Comparison of ENCODE assay signal across 16 mouse cellular contexts in genomic region chr3:89898870-89899510, GRCm38 (mm10). TPM values are rescaled to one million over a fixed set of nuclear protein-coding genes. Genes with fewer than 3 reads are reported as not detected.
DNase-seq lines count a peak whose midpoint lies in the region; ATAC-seq and TF ChIP-seq lines count a peak whose summit lies in the region.
"Had no signal": no experiment of that assay in that cellular context is flagged by ENCODE, and none has a peak within 500 bp of the region (broad histone marks: within the 10 kb centered on the region; RNA-seq: fewer than 3 reads in every experiment).

No protein-coding gene starts in this region.

- H3K27me3 ChIP-seq in liver, embryonic 15.5 days: peaks cover 4% of the 10 kb centered on the region; the same call in 1 of the 2 replicates
- no peaks in the 10 kb centered on the region for H3K27me3 ChIP-seq in liver, embryonic 11.5 days (replicated peaks; ENCODE audit: control insufficient read depth, insufficient read depth, low read length)
- peaks cover 9% of the 10 kb centered on the region; the same call in 1 of the 2 replicates for H3K27me3 ChIP-seq in heart, postnatal 0 days (ENCODE audit: control insufficient read depth, insufficient read depth, low read length)
- H3K27me3 ChIP-seq in kidney, postnatal 0 days (ENCODE audit: insufficient read depth, low read length): no peaks in the 10 kb centered on the region
- H3K27me3 ChIP-seq in small intestine, adult 2 months (ENCODE audit: control insufficient read depth, insufficient read depth, low read length): no peaks in the 10 kb centered on the region

- 44% methylated on average over 5 of the region's 5 CpGs for WGBS in liver, embryonic 15.5 days (ENCODE audit: insufficient replicate concordance)
- WGBS in liver, embryonic 11.5 days: 69% methylated on average over 5 of the region's 5 CpGs
- 65% methylated on average over 5 of the region's 5 CpGs for WGBS in heart, postnatal 0 days
- 52% methylated on average over 5 of the region's 5 CpGs for WGBS in kidney, postnatal 0 days
- 71% methylated on average over 5 of the region's 5 CpGs for WGBS in small intestine, adult 2 months

- TF ChIP-seq POLR2A in small intestine, adult 2 months (IDR thresholded peaks at IDR 0.05; ENCODE audit: low read depth, low read length): no peak

- peaks cover 46% of the 10 kb centered on the region for H3K4me1 ChIP-seq in liver, embryonic 15.5 days (replicated peaks)
- peaks cover 9% of the 10 kb centered on the region for H3K4me1 ChIP-seq in liver, embryonic 11.5 days (replicated peaks; ENCODE audit: control insufficient read depth, insufficient read depth, low read length)
- H3K4me1 ChIP-seq in heart, postnatal 0 days (ENCODE audit: control insufficient read depth, insufficient read depth): peaks cover 5% of the 10 kb centered on the region; the same call in 1 of the 2 replicates
- H3K4me1 ChIP-seq in kidney, postnatal 0 days (replicated peaks; ENCODE audit: insufficient read depth, low read length): peaks cover 6% of the 10 kb centered on the region; the same call in 1 of the 2 replicates
- H3K4me1 ChIP-seq in small intestine, adult 2 months (ENCODE audit: control insufficient read depth, insufficient read depth, insufficient read length, low read length): peaks cover 8% of the 10 kb centered on the region; the same call in 1 of the 2 replicates

- H3K9me3 ChIP-seq in liver, embryonic 15.5 days (replicated peaks): no peaks in the 10 kb centered on the region
- H3K9me3 ChIP-seq in liver, embryonic 11.5 days (ENCODE audit: control insufficient read depth, low read length): no peaks in the 10 kb centered on the region
- no peaks in the 10 kb centered on the region for H3K9me3 ChIP-seq in heart, postnatal 0 days (replicated peaks; ENCODE audit: control insufficient read depth, low read length)
- no peaks in the 10 kb centered on the region for H3K9me3 ChIP-seq in kidney, postnatal 0 days (replicated peaks; ENCODE audit: low read length)
- H3K9me3 ChIP-seq: forebrain, embryonic 10.5 days; G1E; heart, embryonic 15.5 days had no signal

- no peak for ATAC-seq in liver, embryonic 15.5 days (ENCODE audit: insufficient read depth)
- ATAC-seq in liver, embryonic 11.5 days (replicated peaks; ENCODE audit: low FRiP score): no peak
- ATAC-seq in heart, postnatal 0 days (ENCODE audit: insufficient read depth, low read depth): peak; percentile 49; the same call in 1 of the 2 replicates
- no peak for ATAC-seq in kidney, postnatal 0 days (replicated peaks; ENCODE audit: low FRiP score, low read depth)

- no peak for TF ChIP-seq CTCF in heart, postnatal 0 days (IDR thresholded peaks at IDR 0.05; ENCODE audit: low read depth)
- no peak for TF ChIP-seq CTCF in kidney, postnatal 0 days (IDR thresholded peaks at IDR 0.05; ENCODE audit: low read depth)
- TF ChIP-seq CTCF in small intestine, adult 2 months (IDR thresholded peaks at IDR 0.05; ENCODE audit: extremely low read depth, insufficient read length, insufficient replicate concordance, low read depth, low read length): no peak

- DNase-seq in liver, embryonic 11.5 days (ENCODE audit: low spot score): no peak
- DNase-seq in heart, postnatal 0 days (ENCODE audit: low spot score): peak; percentile 65
- DNase-seq in kidney, postnatal 0 days (ENCODE audit: low spot score): peak; percentile 84
- DNase-seq in spleen, postnatal 4 days (ENCODE audit: low spot score in 2 of 2): no peak
- DNase-seq in ovary, postnatal 10 days (ENCODE audit: low spot score): no peak
- DNase-seq in layer of hippocampus, adult 18-20 months (ENCODE audit: low spot score in 2 of 2): no peak
- DNase-seq: adrenal gland, postnatal 10 days; cerebellum, adult 9-11 months; right cerebral cortex, postnatal 14 days; thymus, postnatal 4 days had no signal

- H3K4me2 ChIP-seq in liver, embryonic 15.5 days: no peak overlapping the region
- no peak overlapping the region for H3K4me2 ChIP-seq in liver, embryonic 11.5 days
- H3K4me2 ChIP-seq in heart, postnatal 0 days (ENCODE audit: low read depth, low read length): no peak overlapping the region
- H3K4me2 ChIP-seq in kidney, postnatal 0 days (ENCODE audit: low read length): no peak overlapping the region
- H3K4me2 ChIP-seq: heart, embryonic 15.5 days had no signal

- no peak for TF ChIP-seq EP300 in heart, postnatal 0 days (IDR thresholded peaks at IDR 0.05; ENCODE audit: low read depth)

- no peak overlapping the region for H3K9ac ChIP-seq in liver, embryonic 15.5 days
- H3K9ac ChIP-seq in liver, embryonic 11.5 days (ENCODE audit: low read depth, low read length): no peak overlapping the region
- no peak overlapping the region for H3K9ac ChIP-seq in heart, postnatal 0 days (replicated peaks; ENCODE audit: low read depth, low read length)
- H3K9ac ChIP-seq in kidney, postnatal 0 days (ENCODE audit: low read depth, low read length): no peak overlapping the region
- H3K9ac ChIP-seq: heart, embryonic 15.5 days had no signal

- no peaks in the 10 kb centered on the region for H3K36me3 ChIP-seq in liver, embryonic 15.5 days (replicated peaks)
- no peaks in the 10 kb centered on the region for H3K36me3 ChIP-seq in liver, embryonic 11.5 days (ENCODE audit: control insufficient read depth, insufficient read depth, low read length)
- no peaks in the 10 kb centered on the region for H3K36me3 ChIP-seq in heart, postnatal 0 days (replicated peaks; ENCODE audit: control insufficient read depth, insufficient read depth, low read length)
- H3K36me3 ChIP-seq in kidney, postnatal 0 days (ENCODE audit: insufficient read depth, low read length): no peaks in the 10 kb centered on the region
- H3K36me3 ChIP-seq in small intestine, adult 2 months (ENCODE audit: control insufficient read depth, insufficient read depth, low read length): no peaks in the 10 kb centered on the region
- H3K36me3 ChIP-seq: forebrain, embryonic 10.5 days; G1E; heart, embryonic 15.5 days had no signal

- no peak overlapping the region for H3K4me3 ChIP-seq in liver, embryonic 15.5 days (replicated peaks)
- H3K4me3 ChIP-seq in liver, embryonic 11.5 days (ENCODE audit: low read depth, low read length): no peak overlapping the region
- no peak overlapping the region for H3K4me3 ChIP-seq in heart, postnatal 0 days (ENCODE audit: low read depth, low read length)
- H3K4me3 ChIP-seq in kidney, postnatal 0 days (replicated peaks; ENCODE audit: low read depth, low read length): no peak overlapping the region
- H3K4me3 ChIP-seq in small intestine, adult 2 months (ENCODE audit: low read depth, low read length): no peak overlapping the region
- H3K4me3 ChIP-seq: forebrain, embryonic 10.5 days; heart, embryonic 15.5 days had no signal

- peak overlapping the region; percentile 71 for H3K27ac ChIP-seq in liver, embryonic 15.5 days (replicated peaks)
- H3K27ac ChIP-seq in liver, embryonic 11.5 days (ENCODE audit: low read depth, low read length): no peak overlapping the region
- 0 out of 2 replicates have a peak overlapping the region, but pooled peaks have one; percentile 15 for H3K27ac ChIP-seq in heart, postnatal 0 days (ENCODE audit: low read depth)
- H3K27ac ChIP-seq in kidney, postnatal 0 days: peak overlapping the region; percentile 78
- peak overlapping the region; percentile 47 for H3K27ac ChIP-seq in small intestine, adult 2 months (ENCODE audit: insufficient read depth, low read depth, low read length)
- H3K27ac ChIP-seq: forebrain, embryonic 10.5 days; heart, embryonic 15.5 days; macrophage had no signal

RNA-seq across cellular contexts. Expression of gene Il6ra, which starts 14.0 kb away (rescaled TPM):
- 5.3 and 6.3 TPM in 2 replicates for polyA plus RNA-seq in liver, embryonic 15.5 days (2015; fragmentation: Nextera tagmentation; extraction: Ambion mirVana)
- polyA plus RNA-seq in liver, embryonic 11.5 days (2014; fragmentation: Nextera tagmentation; extraction: Ambion mirVana): 0.71 and 1.0 TPM in 2 replicates
- 2.0 and 3.1 TPM in 2 replicates for total RNA-seq in heart, postnatal 0 days (2014; rRNA removed; ENCODE audit: low replicate concordance)
- polyA plus RNA-seq in heart, postnatal 0 days (2015; fragmentation: Nextera tagmentation; extraction: Ambion mirVana): 0.92 and 1.1 TPM in 2 replicates
- polyA plus RNA-seq in kidney, postnatal 0 days (2015; fragmentation: Nextera tagmentation; extraction: Ambion mirVana): 1.7 and 2.0 TPM in 2 replicates
- 3.0 and 3.7 TPM in 2 replicates for polyA plus RNA-seq in small intestine, adult 2 months (2012; rRNA removed)
- 1 to 10 TPM; 6.5 to 7.2 TPM for total RNA-seq in layer of hippocampus, adult 18-20 months (2021)
- polyA plus RNA-seq: G1E had no signal

Comparison
In these comparisons a context has a peak if more than half of its experiments do, and no peak if none do; other contexts are left out.
1. DNase-seq: peak in heart, postnatal 0 days (single experiment) and kidney, postnatal 0 days (single experiment); none in liver, embryonic 11.5 days (single experiment), spleen, postnatal 4 days (0 of 2), ovary, postnatal 10 days (single experiment) and layer of hippocampus, adult 18-20 months (0 of 2).